Mouse (Mus musculus) adrenal gland, postnatal 25 days (tissue): ENCODE measurements around the gene Dapk1. TPM values are rescaled to one million over a fixed set of nuclear protein-coding genes. Genes with fewer than 3 reads are reported as not detected.

ENCODE experiments used
- DNase-seq: peaks from one replicate; pipeline ENCODE4 v3.0.0; 2021; ENCODE audit warnings: mixed read lengths
- total RNA-seq: library from RNA; stranded (reverse); gene quantifications from 2 replicates; pipeline ENCODE4 v1.2.3, GENCODE M21; 2021

Gene Dapk1
- total RNA-seq, 1 experiment from 2014 or later = 11.5 TPM

DNA sequence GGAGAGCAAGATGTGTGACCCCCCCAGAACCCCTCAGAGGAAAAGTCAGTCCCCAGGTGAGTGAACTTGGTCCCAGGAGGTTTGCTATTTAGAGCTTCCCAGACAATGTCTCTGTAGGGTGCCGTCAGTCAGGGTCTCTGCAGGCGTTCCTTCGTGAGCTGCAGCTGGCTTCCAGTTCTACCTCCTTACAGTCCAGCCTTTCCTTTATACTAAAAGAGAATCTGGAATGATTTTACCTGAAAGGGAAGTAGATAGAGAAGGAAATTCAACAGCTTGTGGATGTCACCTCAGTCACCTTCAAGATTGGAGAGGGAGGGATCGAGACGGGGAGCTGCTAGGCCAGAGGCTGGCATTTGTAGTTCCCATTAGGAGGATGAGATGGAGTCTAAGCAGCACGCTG, 14.3 kb downstream of the Dapk1 start:
- no peak for DNase-seq

DNA sequence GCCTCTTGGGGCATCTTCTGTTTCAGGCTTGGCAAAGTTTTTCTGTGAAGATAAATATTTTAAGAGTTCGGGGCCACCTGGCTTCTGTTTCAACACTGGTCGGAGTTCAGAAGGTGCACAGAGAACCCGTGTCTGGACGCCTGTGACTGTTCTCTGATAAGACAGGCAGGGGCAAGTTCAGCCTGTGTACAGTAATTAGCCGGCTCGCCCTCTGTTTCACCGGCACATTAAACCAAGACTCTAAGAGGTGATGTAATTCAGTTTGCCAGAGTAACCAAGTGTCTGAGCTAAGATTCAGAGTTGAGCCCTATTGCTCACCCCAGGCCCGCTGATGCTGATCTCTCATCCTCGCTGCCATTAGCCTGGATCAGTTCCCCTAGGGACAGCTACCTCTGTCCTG, 16.5 kb downstream of the Dapk1 start:
- DNase-seq = no peak

DNA sequence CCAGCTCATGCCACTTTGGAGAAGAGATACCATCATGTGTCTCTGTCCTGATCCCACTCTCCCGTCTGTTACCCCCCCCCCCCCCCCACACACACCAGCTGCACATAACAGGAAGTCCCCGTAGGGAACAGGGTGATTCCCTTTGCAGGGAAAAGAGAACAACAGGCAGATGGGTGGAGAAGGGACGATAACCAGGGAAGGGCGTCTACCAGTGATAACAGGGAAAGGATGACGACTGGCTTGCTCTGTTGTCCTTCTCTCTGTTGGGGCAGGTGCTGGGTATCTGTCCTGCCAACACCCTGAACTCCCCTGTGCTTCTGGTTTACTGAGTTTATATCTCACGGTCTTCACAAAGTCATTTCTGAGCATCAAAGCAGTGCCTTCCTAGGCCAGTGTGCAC, 18.0 kb downstream of the Dapk1 start:
- DNase-seq = no peak

DNA sequence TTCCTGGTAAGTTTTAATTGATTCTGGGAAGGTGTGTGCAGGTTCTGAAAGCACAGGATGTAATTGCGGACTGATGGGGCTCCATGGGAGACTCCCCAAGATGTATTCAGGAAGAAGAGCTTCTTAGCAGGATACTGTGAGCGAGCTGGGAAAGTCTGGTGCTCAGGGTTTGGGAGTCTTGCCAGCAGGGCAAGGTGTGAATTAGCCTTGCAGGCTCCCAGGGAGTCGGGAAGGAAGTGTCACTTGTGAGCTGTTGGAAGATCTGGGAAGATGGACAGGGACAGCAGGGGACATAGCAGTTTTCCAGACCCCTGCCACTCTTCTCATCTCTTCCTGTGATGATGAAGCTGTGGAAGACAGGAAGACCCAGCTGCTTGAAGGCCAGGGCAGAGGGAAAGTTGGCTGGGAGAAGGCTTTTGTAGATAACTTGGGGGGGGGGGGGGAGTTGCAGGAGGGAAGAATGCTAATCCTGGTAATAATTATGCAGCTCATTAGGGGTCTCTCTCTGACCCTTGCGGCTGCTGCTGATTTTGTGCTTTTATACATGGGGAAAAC, 19.7 kb downstream of the Dapk1 start:
- DNase-seq = no peak

DNA sequence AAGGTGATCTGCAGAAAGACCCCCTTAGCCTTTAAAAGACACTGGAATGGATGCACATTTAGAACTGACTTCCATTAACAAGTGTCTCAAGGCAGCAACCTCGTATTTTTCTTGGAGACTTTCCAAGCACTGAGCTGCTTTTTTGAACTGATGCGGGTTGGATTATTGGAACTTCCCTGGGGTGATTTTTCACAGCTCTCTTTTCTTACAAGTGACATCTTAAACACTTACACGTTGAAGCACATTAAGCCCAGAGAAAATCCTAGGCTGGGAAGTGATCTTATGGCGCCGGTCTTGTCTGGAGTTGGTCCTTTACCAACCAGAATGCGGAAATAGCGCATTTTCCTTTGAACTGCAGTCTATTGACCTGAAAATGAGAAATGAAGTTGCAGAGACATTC, 23.8 kb downstream of the Dapk1 start:
- DNase-seq = no peak

DNA sequence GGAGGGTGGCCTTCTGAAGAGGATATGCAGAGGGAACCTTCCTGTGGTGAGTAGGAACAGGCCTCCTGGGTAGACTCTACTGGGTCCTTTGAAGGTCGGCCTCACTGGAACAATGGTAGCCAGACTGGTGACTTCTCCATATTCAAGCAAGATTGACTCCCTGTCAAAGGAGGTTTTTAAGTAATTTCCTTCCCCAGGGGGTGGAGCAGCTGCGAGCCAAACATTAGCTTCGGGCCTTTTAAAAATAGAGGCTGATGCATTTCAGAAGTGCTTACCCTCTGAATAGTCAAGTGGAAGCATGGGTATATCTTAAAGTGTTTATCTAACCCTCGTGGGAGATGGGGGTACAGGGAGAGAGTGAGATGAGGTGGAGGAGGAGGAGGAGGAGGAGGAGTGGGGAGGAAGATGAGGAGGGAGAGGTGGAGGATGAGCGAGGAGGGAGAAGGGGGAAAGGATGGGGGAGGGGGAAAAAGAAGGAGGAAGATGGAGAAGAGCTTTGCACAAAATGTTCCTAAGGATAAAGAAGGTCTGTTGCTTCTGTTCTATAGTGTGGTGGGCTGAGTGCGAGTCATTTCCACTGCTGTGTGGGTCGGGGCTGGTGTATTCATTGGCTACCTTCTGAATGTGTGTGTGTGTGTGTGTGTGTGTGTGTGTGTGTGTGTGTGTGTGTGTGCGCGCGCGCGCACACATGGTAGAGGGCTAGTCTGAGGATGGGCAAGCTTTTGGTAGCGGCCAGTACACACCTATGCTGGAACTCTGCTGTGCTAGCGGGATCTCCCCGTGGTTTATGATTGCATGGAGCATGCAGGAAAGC, 26.3 kb downstream of the Dapk1 start:
- DNase-seq = no peak

DNA sequence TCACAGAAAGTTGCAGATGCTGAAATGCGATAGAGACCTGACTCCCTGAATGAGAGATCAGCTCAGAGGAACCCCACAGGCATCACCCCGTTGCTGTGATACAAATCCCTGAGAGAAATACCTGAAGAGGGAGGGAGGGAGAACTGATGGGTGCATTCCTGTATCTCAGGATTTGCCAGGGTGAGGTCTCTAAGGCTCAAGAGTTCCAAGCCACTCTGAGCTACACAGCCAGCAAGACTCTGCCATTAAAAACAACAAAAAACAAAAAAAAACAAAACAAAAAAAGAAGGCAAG, 26.9 kb downstream of the Dapk1 start:
- DNase-seq = no peak

DNA sequence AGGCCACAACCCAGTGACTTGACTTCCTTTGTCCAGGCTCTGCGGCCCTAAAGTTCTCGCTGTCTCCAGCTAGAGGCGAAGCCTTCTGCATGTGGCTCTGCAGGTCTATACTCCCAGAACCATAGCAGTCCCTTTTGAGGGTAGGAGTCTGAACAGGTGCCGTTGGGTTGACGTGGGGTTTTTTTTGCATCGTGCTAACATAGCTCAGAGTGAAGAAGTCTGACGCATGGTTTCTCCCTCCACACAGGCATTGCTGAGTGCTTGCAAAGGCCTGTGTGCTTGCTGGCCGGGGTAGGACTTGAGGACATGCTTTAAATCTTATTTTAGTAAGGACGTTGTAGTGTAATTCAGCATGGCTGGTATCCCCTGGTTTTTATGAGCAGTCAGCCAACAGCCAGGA, 27.7 kb downstream of the Dapk1 start:
- DNase-seq = no peak

DNA sequence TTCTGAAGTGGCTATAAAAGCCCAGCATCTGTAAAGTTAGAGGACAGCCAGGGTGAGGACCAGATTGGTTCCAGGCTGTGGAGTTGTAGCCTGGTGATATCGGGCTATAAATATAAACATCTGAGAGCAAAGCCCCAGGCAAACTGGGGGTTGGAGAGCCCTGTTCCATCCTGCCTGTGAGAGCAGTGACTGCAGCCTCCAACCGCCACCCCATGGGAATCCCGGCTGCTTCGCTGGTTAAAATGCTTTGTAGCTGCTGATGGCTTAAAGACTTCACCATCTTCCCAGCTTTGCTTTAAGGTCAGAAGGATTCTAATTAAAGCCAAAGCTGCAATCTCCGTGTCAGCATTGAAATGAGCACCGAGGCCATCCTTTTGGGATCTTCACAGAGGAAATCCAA, 32.2 kb downstream of the Dapk1 start:
- no peak for DNase-seq

DNA sequence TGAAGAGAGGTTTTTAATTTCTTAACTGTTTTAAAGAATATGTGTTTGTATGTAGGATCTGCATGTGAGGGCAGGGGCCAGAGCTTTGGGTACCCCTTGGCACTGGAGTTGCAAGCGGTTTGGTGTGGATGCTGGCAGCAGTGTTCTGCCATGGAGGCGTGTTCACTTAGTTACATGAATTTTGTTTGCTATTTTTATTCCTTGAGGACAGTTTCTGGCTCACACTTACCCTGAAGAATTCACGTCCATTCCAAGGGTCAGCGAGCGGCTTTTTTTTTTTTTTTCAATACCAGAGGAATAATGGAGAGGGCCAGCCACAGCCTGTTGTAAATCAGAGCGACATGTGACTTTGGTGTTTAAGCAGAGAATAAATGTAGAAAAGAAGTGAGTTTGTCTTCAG, 33.9 kb downstream of the Dapk1 start:
- no peak for DNase-seq

DNA sequence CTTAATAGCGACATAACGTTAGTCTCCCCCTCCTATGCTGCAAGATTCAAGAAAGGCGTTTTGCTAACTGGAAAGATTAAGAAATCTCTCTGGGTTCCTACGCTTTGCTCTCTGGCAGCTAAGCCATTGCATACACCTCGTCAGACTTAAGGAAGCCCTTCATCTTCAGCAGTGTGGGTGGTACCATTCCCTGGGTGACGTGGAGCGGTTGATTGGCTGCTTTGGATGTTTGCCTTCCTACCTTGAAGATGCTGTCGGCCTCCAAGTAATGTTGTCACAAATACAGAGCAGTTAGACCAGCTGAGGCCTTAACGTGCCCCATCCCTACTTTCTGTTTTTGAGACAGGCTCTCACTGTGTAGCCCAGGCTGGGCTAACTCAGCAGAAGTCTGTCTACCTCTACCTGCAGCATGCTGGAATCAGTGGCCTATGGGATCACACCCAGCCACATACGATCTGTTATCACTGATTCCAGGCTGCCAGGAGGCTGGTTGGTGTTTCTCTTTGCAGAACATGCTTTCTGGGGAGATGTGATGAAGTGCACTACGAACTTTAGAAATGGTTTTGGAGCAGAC, 37.8 kb downstream of the Dapk1 start:
- DNase-seq = no peak

DNA sequence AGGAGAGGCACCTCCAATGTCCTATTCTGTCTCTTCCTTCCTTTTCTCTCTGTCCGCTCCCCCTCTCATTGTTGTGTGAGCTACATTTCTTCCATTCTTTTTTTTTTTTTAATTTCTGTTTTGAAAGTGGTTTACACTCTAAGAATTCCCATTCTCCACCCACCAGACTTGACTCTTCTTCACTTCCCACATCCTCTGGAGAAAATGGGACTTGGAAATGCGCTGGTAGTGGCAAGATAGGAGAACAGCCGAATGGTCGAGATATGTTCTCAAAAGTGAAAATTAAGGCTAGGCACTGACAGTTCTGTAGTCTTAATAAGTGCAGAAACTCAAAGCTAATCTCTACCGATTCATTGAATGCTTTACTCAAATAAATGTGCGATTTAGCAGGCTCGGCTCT, 38.7 kb downstream of the Dapk1 start:
- no peak for DNase-seq

DNA sequence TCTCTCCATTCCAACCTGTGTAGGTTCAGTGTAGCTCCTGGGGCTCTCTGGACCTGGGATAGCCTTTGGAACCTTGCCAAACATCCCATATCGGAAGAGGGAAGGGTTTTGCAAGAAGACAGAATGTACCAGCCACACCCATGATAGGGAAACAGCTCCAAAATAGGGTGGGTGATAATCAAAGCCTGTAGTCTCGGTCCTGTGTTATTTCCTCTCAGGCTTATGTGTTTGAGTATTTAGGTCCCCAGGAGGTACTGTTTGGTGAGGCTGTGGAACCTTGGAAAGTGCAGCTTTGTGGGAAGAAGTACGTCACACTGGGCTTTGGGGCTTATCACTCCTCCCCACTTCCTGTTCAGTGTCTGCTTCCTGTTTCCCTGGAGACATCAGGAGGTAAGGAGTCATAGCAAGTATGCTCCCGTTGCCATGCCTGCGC, 42.7 kb downstream of the Dapk1 start:
- DNase-seq = no peak

DNA sequence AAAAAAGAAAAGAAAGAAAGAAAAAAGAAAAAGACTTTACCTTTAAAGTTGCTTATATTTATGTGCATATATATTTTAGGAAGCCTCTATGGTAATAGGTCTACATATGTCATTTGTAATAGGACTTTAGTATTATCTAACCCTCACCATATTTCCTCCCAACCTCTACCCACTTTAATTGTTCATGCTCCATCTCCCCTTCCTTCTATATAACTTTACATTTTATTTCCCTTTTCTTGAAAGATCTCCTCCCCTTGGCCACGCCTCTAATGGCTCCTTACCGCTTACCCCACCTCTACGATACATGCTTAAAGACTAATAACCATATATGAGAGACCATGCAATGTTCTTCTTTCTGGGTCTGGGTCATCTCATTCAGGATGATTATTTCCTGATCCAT, 45.0 kb downstream of the Dapk1 start:
- no peak for DNase-seq

DNA sequence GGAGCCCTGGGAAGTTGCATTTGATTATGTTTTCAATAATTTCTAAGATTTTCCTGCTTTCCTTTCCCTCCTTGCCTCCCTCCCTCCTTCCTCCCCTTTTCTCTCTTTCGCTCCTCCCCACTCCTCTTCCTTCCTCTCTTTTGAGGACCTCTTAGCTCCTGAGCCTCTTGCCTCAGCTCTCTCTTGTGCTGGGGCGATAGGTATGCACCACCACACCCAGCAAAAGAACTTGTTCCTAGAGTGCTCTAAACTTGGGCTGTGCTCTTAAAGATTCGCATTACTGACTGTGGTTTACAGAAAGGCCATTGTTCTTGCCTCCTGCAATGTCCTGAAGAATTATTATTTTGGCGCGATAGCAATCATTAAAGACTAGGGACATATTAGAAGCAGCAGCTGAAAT, 46.6 kb downstream of the Dapk1 start:
- DNase-seq = no peak

DNA sequence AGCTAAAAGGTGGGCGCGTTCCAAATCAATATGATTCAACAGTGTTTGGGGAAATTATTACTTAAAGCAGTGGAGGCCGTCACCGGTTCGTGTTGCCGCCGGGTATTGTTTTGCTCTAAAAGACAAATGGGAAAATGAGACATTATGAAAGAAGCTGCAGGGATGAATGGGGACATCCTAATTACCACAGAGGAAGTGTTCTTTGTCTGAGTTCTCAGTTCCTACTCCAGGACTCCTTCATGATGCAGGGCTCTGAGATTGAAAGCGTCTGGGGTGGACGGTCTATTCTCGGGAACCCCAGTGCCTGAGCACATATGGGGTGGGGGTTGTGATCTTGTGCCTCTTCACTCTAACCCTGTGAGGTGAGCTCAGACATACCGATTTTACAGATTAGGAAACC, 48.3 kb downstream of the Dapk1 start:
- no peak for DNase-seq

DNA sequence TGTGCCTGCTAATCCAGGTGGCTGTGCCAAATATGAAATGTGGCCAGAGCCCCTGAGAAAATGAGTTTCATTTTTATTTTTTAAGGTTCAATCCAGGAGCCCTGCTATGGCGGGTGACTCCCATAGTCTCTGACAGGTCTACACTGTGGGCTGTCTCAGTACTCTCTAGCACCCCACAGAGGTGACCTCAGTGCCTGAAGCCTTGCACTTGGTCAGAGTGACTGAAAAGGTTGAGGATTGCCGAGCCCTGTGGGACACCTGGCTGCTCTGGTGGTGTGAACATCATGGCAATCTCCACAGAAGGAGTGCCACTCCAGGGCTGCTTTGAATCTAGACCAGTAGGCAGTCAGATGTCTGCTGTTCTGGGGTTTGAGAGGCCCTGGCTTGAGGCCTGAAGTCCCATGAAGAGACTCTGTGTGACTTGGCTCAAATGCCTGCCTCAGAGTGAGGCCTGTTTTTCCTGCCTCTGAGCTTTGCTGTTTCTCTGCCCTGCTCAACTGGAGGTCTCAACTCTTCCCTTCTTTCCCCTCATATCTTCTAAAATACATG, 52.3 kb downstream of the Dapk1 start:
- DNase-seq = no peak

DNA sequence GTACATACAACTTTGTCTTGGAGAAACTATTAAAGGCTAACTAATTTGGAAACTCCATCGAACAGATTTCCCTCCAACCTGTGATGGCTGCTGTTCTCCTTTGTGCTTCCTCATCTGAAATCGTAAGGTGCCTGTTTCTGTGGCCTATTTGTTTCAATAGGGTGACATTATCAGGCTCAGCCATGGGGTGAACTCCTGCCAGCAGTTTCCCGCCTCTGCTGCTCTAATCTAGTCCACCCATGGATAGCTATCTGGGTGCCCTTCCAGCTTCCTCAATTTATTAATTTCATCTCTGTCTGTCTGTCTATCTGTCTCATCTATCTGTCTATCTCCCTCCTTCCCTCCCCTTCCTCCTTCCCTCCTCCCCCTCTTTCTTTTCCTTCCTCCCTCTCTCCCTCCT, 53.5 kb downstream of the Dapk1 start:
- no peak for DNase-seq

DNA sequence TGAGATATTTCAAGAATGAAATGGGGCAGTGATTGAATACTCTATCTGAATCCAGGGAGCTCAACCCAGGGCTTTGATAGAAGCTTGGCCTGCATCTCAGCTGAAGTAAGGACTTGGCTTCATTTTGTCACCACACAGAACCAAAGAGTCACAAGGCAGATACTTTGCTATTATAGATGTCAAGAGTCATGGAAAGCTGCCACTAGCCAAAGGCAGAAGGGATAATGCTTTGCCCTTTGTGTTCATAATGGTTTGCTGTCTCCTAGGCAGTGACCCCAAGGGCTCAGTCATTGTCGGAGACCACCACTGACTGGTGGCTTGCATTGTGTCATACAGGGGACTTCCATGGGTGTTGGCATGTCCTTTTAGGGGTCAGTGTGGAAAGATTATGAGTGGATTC, 57.9 kb downstream of the Dapk1 start:
- no peak for DNase-seq

DNA sequence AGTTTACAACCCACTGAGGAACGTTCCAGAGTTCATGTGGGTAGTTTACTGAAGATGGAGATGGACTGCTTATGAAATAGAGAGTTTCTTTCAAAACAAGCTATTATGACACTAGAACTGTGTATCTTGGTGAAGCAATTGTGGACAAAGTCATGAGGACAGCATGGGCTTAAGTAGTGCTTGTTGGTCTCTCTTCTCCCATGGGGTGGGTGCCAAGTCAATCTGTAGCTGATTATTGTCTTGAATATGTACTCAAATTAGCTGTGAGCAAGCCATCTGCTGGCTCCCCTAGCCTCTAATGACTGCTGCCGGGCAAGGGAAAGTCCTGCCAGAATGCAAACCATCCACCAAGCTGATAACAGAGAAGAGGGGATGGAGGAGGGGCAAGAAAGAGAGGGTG, 58.3 kb downstream of the Dapk1 start:
- no peak for DNase-seq

DNA sequence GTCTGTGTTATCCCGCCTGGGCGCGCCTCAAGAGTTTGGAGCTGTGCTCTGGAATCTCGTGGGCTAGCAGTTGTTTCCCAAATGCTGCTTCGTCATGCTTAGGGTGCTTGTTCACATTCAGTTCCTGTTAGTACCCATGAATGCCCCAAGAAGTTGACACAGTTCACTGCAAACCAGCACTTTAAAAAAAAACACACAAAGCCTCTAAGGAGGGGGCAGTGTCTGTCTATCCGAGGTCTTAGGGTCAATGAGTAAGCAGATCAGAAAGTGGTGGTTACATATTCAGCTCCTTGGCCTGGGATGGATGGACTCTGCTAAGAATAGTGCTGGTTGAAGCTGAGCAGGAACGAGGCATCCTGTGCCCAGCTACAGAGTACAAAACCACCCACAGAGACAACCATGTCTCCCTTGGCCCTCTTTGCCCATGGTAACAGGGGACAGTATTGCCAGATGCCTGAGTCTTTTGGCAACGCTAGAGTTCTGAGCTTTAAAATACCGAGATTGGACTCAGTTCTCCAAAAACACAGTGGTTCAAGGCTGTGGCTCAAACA, 59.0 kb downstream of the Dapk1 start:
- DNase-seq = no peak

DNA sequence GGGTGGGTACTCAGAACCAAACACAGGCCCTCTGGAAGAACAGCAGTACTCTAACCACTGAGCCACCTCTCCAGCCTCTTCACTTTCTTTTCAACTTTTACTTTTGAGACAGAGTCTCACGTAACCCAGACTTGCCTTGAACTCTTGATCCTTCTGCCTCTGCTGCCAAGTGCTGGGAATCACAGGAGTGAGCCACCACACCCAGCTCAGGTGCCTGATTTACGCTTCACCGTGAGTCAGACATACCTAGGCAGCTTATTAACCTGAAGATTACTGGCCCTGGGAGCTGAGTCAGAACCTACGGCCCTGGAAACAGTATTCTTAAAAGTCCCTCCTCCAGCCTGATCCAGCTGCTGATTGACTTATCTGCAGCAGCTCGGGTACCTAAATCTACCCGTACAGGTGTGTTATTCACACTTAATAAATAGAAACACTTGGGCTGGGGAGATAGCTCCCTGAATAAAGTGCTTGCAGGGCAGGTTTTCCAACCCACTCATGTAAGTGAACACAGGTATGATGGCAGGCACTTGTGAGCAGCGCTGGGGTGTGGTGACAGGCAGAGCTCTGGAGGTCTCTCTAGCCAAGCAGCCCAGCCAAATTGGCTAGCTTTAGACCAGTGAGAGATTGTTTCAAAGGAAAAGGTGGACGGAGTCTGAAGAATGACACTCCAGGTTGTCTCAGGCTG, 60.9 kb downstream of the Dapk1 start:
- no peak for DNase-seq

DNA sequence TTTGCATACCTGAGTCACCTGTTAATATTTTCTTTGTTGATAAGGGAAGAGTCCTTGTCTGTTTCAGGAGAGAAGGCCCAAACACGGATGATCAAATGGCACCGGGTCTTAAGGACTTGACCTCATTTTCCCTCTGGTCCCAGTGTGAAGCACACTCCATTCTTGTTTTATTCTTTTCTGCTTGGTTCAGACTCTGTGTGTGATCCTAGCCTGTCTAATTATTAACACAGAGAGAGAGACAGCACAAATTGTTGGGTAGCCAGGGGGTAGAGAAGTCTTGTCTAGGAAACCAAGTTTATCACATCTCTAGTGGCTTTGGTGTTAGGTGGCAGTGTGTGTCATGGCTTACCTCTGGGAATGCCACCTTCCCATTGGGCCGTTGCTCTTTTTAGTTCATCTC, 62.3 kb downstream of the Dapk1 start:
- DNase-seq = no peak
